Mouse (Mus musculus) gastrocnemius, postnatal 25 days (tissue): ENCODE measurements around the gene Mrrf. TPM values are rescaled to one million over a fixed set of nuclear protein-coding genes. Genes with fewer than 3 reads are reported as not detected.

Experiments used
- DNase-seq: peaks from one replicate; pipeline ENCODE4 v3.0.0; 2022
- total RNA-seq, 2 experiments: library from RNA; stranded (reverse); gene quantifications; 1 replicate in 1 of 2; 2 replicates in 1 of 2; pipeline ENCODE4 v1.2.3; 2021

Gene Mrrf
- total RNA-seq, 2 experiments from 2014 or later: 13.7 to 14.8 TPM

- DNase-seq: no peak
Measured at GRCm38 (mm10) chr2:36234526-36235368, 98.6 kb downstream of the Mrrf start.

- DNase-seq: no peak
Measured at GRCm38 (mm10) chr2:36235917-36236316, 99.7 kb downstream of the Mrrf start.

- no peak for DNase-seq
Measured at GRCm38 (mm10) chr2:36236889-36237288, 100.7 kb downstream of the Mrrf start.

GRCm38 (mm10) chr2:36237557-36237956, 101.4 kb downstream of the Mrrf start:
- DNase-seq: no peak

GRCm38 (mm10) chr2:36238467-36238866, 102.3 kb downstream of the Mrrf start:
- DNase-seq: no peak

- no peak for DNase-seq
Measured at GRCm38 (mm10) chr2:36238951-36239350, 102.8 kb downstream of the Mrrf start.

Other genes with a start within 250 kb of the Mrrf start
- gene Ttll11, start 156.5 kb upstream of the Mrrf start, total RNA-seq: 1 to 10 TPM; 1.9 to 2.7 TPM
- gene Ndufa8, start 87.0 kb upstream of the Mrrf start, total RNA-seq: 100 to 1,000 TPM; 390 to 396 TPM
- gene Morn5, start 86.9 kb upstream of the Mrrf start, total RNA-seq: not detected
- 1 to 10 TPM; 3.7 to 4.0 TPM for gene Lhx6, start 31.0 kb upstream of the Mrrf start, total RNA-seq
- gene Rbm18, start 384 bp downstream of the Mrrf start, total RNA-seq: 10 to 100 TPM; 27.2 to 29.2 TPM
- 1 to 10 TPM; 4.2 to 5.5 TPM for gene Ptgs1, start 94.0 kb downstream of the Mrrf start, total RNA-seq
- gene Olfr338, start 237.1 kb downstream of the Mrrf start, total RNA-seq: not detected